In genomic region chr14:53255962-53256361, GRCm38 (mm10) we compare ENCODE assay signal across 7 mouse cellular contexts.
A peak's percentile ranks its signal among the peaks of the same experiment; 100 is the strongest.
DNase-seq lines count a peak whose midpoint lies in the region; ATAC-seq and TF ChIP-seq lines count a peak whose summit lies in the region.
"Not testable (repeated sequence)": the region's sequence is repeated elsewhere in the genome, so short reads cannot be mapped to it uniquely, and the experiment has no call there.

No protein-coding gene starts in this region.

- not testable (repeated sequence) for H3K4me3 ChIP-seq in layer of hippocampus, adult 2 months

- DNase-seq in layer of hippocampus, adult 2 months (ENCODE audit: low spot score in 2 of 2), result not testable (repeated sequence)
- peak; percentile 0 for DNase-seq in right cerebral cortex, postnatal 25 days
- DNase-seq in thymus, postnatal 14 days, result peak; percentile 12
- DNase-seq in thymus, postnatal 4 days, result peak; percentile 8

- TF ChIP-seq CTCF in layer of hippocampus, adult 2 months (conservative IDR thresholded peaks at IDR 0.05), result peak; percentile 27

- peak; percentile 93 for ATAC-seq in common myeloid progenitor, adult 5-6 weeks (replicated peaks; ENCODE audit: low read depth, poor library complexity, severe bottlenecking)
- peak; percentile 63 to 72; a peak in 1 of 4 replicates for ATAC-seq in hematopoietic stem cell, adult 5-6 weeks (replicated peaks in 1 of 2; ENCODE audit: insufficient read depth in 1 of 2, low FRiP score in 2 of 2, low TSS enrichment in 1 of 2, low read depth in 1 of 2, poor library complexity in 2 of 2, severe bottlenecking in 2 of 2)
- ATAC-seq in megakaryocyte, adult 5-6 weeks (ENCODE audit: poor library complexity, severe bottlenecking), result peak; percentile 78

- H3K27ac ChIP-seq in layer of hippocampus, adult 2 months, result not testable (repeated sequence)
